Mouse (Mus musculus) spleen, adult 18-20 months (tissue): ENCODE measurements around the gene Esp6.
"Not testable (repeated sequence)": the region's sequence is repeated elsewhere in the genome, so short reads cannot be mapped to it uniquely, and the experiment has no call there.

Source experiments
- DNase-seq, 2 experiments: peaks; one replicate each; pipeline ENCODE4 v3.0.0; 2022; ENCODE audit warnings: mixed read lengths in 2 of 2

Esp6 gene

DNA sequence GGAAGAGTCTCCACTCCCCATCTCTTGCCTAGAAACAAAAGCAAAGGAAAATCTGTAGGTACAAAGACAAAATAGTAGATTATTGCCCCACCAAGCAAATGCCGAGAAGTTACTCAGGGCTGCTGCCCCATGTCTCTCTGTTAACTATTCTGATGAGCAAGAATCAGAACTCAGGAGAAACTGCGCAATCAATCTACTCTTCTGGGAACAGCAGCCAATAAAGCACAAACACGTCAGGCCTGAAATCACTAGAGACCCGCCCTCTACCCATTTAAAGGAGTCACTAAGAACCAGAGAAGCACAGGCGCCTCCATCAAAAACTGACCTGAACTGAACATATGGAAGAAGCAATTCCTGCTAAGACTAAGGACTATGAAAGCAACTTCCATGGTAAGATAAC lies at the start of gene Esp6:
Esp6 (plus strand) TSS at position 301 of the 400 bp plus-strand sequence.
- no peak for DNase-seq

- DNase-seq = no peak
Observed at GRCm38 (mm10) chr17:40519818-40520217, 41.5 kb upstream of the Esp6 start, which contains the start of gene Esp8. TSS of gene Esp8 (plus strand) at chr17:40520022.

GRCm38 (mm10) chr17:40529813-40530212 lies 31.5 kb upstream of the Esp6 start:
- no peak for DNase-seq

DNA sequence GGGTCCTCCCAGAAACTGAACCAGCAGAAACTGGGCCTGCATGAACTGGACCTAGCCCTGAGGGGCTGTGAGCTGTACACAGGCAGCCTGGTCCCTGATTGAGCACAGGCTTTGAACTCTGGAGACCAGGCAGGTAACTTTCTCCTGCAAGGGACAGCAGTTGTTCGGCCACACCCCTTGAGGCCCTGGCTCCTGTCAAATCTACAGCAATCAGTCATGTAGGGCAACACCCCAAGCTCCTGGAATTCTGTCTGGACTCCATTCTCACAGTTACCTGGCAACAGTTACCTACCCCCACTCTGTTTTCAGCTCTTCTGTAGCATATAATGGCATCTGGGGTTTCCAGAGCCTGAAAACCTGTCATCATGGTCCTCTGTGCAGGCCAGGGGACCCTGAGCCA lies 30.2 kb upstream of the Esp6 start:
- no peak for DNase-seq

GRCm38 (mm10) chr17:40547005-40547404 lies 14.3 kb upstream of the Esp6 start:
- not testable (repeated sequence) for DNase-seq

DNA sequence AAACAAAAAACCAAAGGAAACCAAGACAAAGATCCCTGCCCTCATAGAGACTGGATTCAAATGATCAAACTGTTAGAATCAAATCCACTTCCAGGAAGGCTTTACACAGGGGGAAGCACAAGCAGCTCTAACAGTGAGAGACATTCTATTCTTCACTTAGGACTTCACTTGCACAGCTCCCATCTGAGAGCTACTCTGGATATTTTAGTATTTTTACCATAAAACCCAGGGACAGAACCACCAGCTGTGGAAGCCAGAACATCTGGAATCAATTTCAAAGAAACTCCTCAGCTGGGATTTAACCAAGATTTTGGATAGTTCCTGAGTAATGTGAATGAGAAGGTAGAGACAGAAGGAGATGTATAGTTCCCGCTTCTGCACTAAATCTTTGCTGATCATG lies 7.8 kb upstream of the Esp6 start:
- DNase-seq = no peak

DNA sequence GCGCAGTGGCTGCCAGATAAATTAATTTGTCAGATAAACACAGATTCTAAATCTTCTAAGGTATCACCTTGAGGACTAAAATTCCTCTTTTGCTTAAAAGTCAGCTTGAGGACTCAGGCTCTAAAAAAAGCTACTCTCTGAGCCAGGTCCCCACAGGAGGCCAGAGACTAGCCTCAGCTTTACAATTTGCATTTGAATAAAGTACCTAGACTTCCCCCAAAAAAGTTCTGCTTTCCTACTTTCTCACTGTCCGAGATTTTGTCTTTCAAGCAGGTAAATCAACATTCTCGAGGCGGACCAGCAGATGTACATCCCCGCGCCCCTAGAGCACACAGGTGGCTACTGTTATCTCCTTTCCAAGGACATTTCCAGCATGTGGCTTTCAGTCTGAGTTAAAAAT lies 22.6 kb downstream of the Esp6 start:
- DNase-seq = not testable (repeated sequence)

GRCm38 (mm10) chr17:40591297-40591696 lies 30.0 kb downstream of the Esp6 start:
- DNase-seq = no peak

GRCm38 (mm10) chr17:40598294-40598693 lies 37.0 kb downstream of the Esp6 start, which contains the start of gene Esp4:
TSS of gene Esp4 (plus strand) at chr17:40598594.
- DNase-seq = no peak
